Mouse (Mus musculus) hindbrain, embryonic 13.5 days (tissue): ENCODE measurements around the gene Olfr948. TPM values are rescaled to one million over a fixed set of nuclear protein-coding genes. Genes with fewer than 3 reads are reported as not detected.

Experiments
- ATAC-seq: fragments of 200-750 bp; cut with Nextera tagmentation; 2 replicates; pipeline ENCODE4 v1.8.0; 2017; ENCODE audit warnings: moderate TSS enrichment; ENCODE audit not compliant: low FRiP score
- H3K27ac ChIP-seq: fragments of 300-500 bp; sonication (generic); 2 replicates; pipeline ENCODE4 v1.5.1; 2015; ENCODE audit warnings: inconsistent platforms, mild to moderate bottlenecking, moderate library complexity
- H3K27me3 ChIP-seq: fragments of 300-500 bp; sonication (generic); 2 replicates; pipeline ENCODE4 v1.6.1; 2015; ENCODE audit warnings: mild to moderate bottlenecking, inconsistent platforms
- H3K36me3 ChIP-seq: fragments of 300-500 bp; sonication (generic); 2 replicates; pipeline ENCODE4 v1.6.1; 2015; ENCODE audit warnings: mild to moderate bottlenecking, inconsistent platforms
- H3K4me1 ChIP-seq: fragments of 300-500 bp; sonication (generic); replicated peaks from 2 replicates; pipeline ENCODE4 v1.6.1; 2015; ENCODE audit warnings: inconsistent platforms
- H3K4me2 ChIP-seq: fragments of 300-500 bp; sonication (generic); 2 replicates; pipeline ENCODE4 v1.6.1; 2015; ENCODE audit warnings: inconsistent platforms, mild to moderate bottlenecking, moderate library complexity
- H3K4me3 ChIP-seq: fragments of 300-500 bp; sonication (generic); 2 replicates; pipeline ENCODE4 v1.5.1; 2015; ENCODE audit warnings: mild to moderate bottlenecking, inconsistent platforms
- H3K9ac ChIP-seq: fragments of 300-500 bp; sonication (generic); 2 replicates; pipeline ENCODE4 v1.6.1; 2015; ENCODE audit warnings: mild to moderate bottlenecking, inconsistent platforms
- H3K9me3 ChIP-seq: fragments of 300-500 bp; sonication (generic); 2 replicates; pipeline ENCODE4 v1.6.1; 2016; ENCODE audit warnings: inconsistent platforms
- WGBS: fragments of 180-500 bp; shearing (Covaris S2); methylation state at CpG from one replicate; pipeline ENCODE4 v1.1.7; 2015; 5-methylcytosine and 5-hydroxymethylcytosine counted together
- polyA plus RNA-seq: library from polyadenylated mRNA; unstranded; fragments of >200 nt; fragmentation: Nextera tagmentation; extraction: Ambion mirVana; gene quantifications from 2 replicates; pipeline ENCODE4 v1.2.1, GENCODE M21; 2015

The Olfr948 gene
- polyA plus RNA-seq: not detected in 2 replicates

- no peaks in the 10 kb centered on the region for H3K27me3 ChIP-seq
- no peak within 1 kb of the TSS for H3K9ac ChIP-seq
- ATAC-seq: no peak
- H3K4me3 ChIP-seq: no peak within 1 kb of the TSS
- no peak within 1 kb of the TSS for H3K27ac ChIP-seq
- H3K4me1 ChIP-seq: no peaks in the 10 kb centered on the region
- H3K4me2 ChIP-seq: no peak within 1 kb of the TSS
- no peaks in the 10 kb centered on the region for H3K36me3 ChIP-seq
- no peaks in the 10 kb centered on the region for H3K9me3 ChIP-seq
Measured at GRCm38 (mm10) chr9:39325945-39326344, at the start of gene Olfr948. TSS of gene Olfr948 (minus strand) at chr9:39326045.

- no peak overlapping the region for H3K9ac ChIP-seq
- no peaks in the 10 kb centered on the region for H3K36me3 ChIP-seq
- H3K4me1 ChIP-seq: no peaks in the 10 kb centered on the region
- no peaks in the 10 kb centered on the region for H3K9me3 ChIP-seq
- H3K4me2 ChIP-seq: no peak overlapping the region
- WGBS: 89% methylated on average over 2 of the region's 2 CpGs
- H3K4me3 ChIP-seq: no peak overlapping the region
- ATAC-seq: no peak
- H3K27me3 ChIP-seq: no peaks in the 10 kb centered on the region
- no peak overlapping the region for H3K27ac ChIP-seq
Measured at GRCm38 (mm10) chr9:39287136-39287535, 38.7 kb downstream of the Olfr948 start.

GRCm38 (mm10) chr9:39276718-39277117 lies 49.1 kb downstream of the Olfr948 start, which contains the start of gene Olfr945:
TSS of gene Olfr945 (minus strand) at chr9:39276818.
- Histone ChIP-seq H3K9ac (no peak within 1 kb of the TSS), H3K27ac (no peak within 1 kb of the TSS), H3K36me3 (no peaks in the 10 kb centered on the region), H3K27me3 (no peaks in the 10 kb centered on the region), H3K9me3 (no peaks in the 10 kb centered on the region), H3K4me2 (no peak within 1 kb of the TSS), H3K4me1 (no peaks in the 10 kb centered on the region), H3K4me3 (no peak within 1 kb of the TSS)
- no peak for ATAC-seq
- 92% methylated on average over 3 of the region's 3 CpGs for WGBS

Other genes with a start within 250 kb of the Olfr948 start
- gene Olfr938, start 247.2 kb downstream of the Olfr948 start, polyA plus RNA-seq: not detected in 2 replicates
- not detected in 2 replicates for gene Olfr27, start 197.9 kb downstream of the Olfr948 start, polyA plus RNA-seq
- gene Olfr943, start 159.7 kb downstream of the Olfr948 start, polyA plus RNA-seq: not detected in 2 replicates
- gene Olfr944, start 124.1 kb downstream of the Olfr948 start, polyA plus RNA-seq: not detected in 2 replicates
- not detected in 2 replicates for gene Olfr1537, start 76.1 kb downstream of the Olfr948 start, polyA plus RNA-seq
- not detected in 2 replicates for gene Olfr945, start 49.2 kb downstream of the Olfr948 start, polyA plus RNA-seq
- not detected in 2 replicates for gene Olfr951, start 61.4 kb upstream of the Olfr948 start, polyA plus RNA-seq
- gene Olfr952, start 101.1 kb upstream of the Olfr948 start, polyA plus RNA-seq: not detected in 2 replicates
- gene Olfr954, start 130.7 kb upstream of the Olfr948 start, polyA plus RNA-seq: not detected in 2 replicates
- not detected in 2 replicates for gene Olfr955, start 145.9 kb upstream of the Olfr948 start, polyA plus RNA-seq
- gene Olfr44, start 167.9 kb upstream of the Olfr948 start, polyA plus RNA-seq: not detected in 2 replicates
- gene Olfr957, start 189.8 kb upstream of the Olfr948 start, polyA plus RNA-seq: not detected in 2 replicates
- gene Olfr958, start 228.0 kb upstream of the Olfr948 start, polyA plus RNA-seq: not detected in 2 replicates
- gene Olfr959, start 249.5 kb upstream of the Olfr948 start, polyA plus RNA-seq: not detected in 2 replicates